Mouse (Mus musculus) urinary bladder, adult 18-20 months (tissue): ENCODE measurements around the gene Gm14744.
"Not testable (repeated sequence)": the region's sequence is repeated elsewhere in the genome, so short reads cannot be mapped to it uniquely, and the experiment has no call there.

Source experiments
- DNase-seq, 2 experiments: peaks; one replicate each; pipeline ENCODE4 v3.0.0; 2022; ENCODE audit warnings: low spot score in 2 of 2, mixed read lengths in 2 of 2

The Gm14744 gene

DNA sequence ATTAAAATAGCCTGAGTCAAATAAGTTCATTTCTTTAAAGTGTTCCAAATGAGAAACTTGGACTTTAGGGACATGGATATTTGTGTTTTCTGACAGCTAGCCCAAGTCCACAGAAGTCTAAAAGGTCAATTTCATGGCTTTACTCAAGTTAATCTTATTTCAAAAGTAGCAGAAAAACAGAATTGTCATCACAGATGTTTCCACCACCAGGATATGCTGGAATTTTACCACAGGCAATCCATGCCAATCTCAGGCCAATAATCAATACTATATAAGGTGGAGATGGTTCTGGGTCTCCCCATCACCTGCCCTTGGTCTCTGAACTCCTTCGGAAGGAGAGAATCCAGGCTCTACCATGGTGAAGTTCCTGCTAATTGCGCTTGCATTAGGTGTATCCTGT lies at the start of gene Gm14744:
Gm14744 (plus strand) TSS at position 301 of the 400 bp plus-strand sequence.
- not testable (repeated sequence) for DNase-seq

DNA sequence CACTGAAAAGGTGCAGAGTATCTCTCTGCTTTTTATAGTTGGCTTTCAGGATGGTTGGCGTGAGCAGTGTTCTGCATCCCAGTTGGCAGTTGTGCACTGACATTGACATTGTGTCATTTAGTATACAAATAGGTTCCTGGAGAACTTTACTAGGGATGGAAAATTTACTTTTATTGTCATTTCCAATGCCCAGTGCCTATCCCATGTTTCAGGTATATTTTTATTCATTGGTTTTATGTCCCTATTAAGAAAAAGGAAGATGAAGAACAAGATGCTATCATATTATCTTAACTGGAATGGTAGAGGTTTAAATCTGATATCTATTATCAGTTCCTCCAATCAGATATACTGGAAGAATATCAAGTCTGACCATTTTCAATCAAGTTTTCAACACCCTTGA lies 11.0 kb upstream of the Gm14744 start, which contains the start of gene Pbsn:
Pbsn (minus strand) TSS at position 101 of the 400 bp plus-strand sequence.
- DNase-seq = no peak

DNA sequence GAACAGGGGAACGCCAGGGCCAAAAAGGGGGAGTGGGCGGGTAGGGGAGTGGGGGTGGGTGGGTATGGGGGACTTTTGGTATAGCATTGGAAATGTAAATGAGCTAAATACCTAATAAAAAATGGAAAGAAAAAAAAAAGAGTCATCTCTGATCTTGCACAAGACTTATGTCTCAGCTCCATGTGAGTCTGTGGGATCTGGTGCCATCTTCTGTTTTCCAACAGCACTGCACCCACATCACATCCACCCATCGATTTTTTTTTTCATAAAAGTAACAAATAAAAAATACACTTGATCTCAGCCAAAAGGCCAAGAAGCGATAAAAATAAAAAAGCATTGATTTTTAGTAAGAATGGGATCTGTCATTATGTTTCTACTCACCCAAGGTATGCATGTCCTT lies 15.5 kb downstream of the Gm14744 start:
- DNase-seq = not testable (repeated sequence)
